Mouse (Mus musculus): ENCODE results near the gene Lrrc63. TPM values are rescaled to one million over a fixed set of nuclear protein-coding genes. Genes with fewer than 3 reads are reported as not detected.
"Not testable (repeated sequence)": the region's sequence is repeated elsewhere in the genome, so short reads cannot be mapped to it uniquely, and the experiment has no call there.

Lrrc63 gene
- polyA plus RNA-seq, 1 experiment from 2014 or later, result 0.19 TPM

DNA sequence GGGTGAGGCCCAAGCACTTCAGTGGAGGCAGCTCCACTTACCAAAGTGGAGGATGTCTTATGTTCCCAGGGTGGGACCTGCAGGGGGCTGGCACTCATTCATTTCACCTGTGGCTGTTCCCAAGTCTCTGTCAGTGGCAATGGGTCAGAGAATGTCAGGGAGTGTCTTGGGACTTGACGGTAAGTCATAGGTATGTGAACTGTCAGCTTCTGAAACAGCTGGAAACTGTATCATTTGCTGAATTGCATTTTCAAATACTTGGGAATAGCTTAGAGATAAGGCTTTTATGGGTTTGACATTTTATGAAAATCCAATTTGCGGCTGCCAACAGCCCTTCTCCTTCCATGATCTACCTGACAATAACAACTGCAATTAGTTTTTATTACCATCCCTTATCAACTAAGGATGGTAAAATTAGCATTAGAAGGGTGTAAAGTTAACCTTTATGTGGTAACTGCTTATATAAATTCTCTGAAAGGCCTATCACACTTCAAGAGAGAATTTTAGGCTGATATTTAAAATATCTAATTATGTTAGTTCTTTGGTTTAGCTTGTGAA lies 35.0 kb upstream of the Lrrc63 start:
- no peak overlapping the region for H3K4me2 ChIP-seq
- no peaks in the 10 kb centered on the region for H3K36me3 ChIP-seq (replicated peaks)
- 90% methylated on average over 2 of the region's 2 CpGs for WGBS
- no peak for ATAC-seq (ENCODE audit: low FRiP score)
- no peak overlapping the region for H3K9ac ChIP-seq
- no peaks in the 10 kb centered on the region for H3K4me1 ChIP-seq
- H3K9me3 ChIP-seq, result no peaks in the 10 kb centered on the region
- no peaks in the 10 kb centered on the region for H3K27me3 ChIP-seq
- H3K27ac ChIP-seq, result no peak overlapping the region
- no peak overlapping the region for H3K4me3 ChIP-seq (replicated peaks)

DNA sequence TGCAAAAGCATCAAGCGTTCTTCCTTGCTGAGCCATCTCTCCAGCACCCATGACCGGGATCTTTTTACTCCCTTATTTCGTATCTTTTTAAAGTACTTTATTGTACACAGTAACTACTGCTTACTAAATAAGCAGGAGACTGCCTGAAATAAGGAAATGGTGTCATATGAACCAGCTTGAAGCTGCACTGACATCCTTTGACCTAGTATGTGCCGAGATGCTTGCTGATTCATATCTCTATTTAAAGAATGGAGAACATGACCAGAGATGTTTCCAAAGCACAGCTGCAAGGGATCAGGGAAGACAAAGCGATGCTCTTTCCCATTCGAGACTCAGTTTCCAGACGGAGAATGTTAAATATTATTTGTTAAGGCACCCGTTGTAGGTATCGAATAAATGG lies 33.7 kb upstream of the Lrrc63 start:
- no peaks in the 10 kb centered on the region for H3K9me3 ChIP-seq
- no peaks in the 10 kb centered on the region for H3K36me3 ChIP-seq (replicated peaks)
- no peak overlapping the region for H3K4me3 ChIP-seq (replicated peaks)
- 93% methylated on average over 9 of the region's 9 CpGs for WGBS
- H3K27ac ChIP-seq, result no peak overlapping the region
- no peak for ATAC-seq (ENCODE audit: low FRiP score)
- no peaks in the 10 kb centered on the region for H3K4me1 ChIP-seq
- no peaks in the 10 kb centered on the region for H3K27me3 ChIP-seq
- H3K4me2 ChIP-seq, result no peak overlapping the region
- no peak overlapping the region for H3K9ac ChIP-seq

DNA sequence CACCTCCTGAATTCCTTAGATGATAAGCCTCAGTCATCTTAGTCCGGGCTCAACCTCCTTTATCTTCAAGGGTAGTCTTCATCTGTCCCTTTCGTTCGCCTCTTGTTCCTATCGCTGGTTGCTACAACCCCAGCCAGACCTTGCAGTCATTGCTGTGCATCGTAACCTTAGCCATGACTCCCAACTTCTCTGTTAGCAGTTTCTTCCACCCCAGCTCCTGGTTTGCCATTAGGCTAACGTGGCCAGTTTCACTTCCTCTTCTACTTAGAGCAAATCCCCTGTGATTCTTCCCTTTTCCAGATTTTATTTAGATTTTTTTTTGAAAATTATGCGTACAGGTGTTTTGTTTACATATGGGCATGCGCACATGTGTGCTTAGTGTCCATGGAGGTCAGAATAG lies 33.2 kb upstream of the Lrrc63 start:
- Histone ChIP-seq H3K9me3 (no peaks in the 10 kb centered on the region), H3K4me2 (no peak overlapping the region), H3K27ac (no peak overlapping the region), H3K4me1 (no peaks in the 10 kb centered on the region), H3K9ac (no peak overlapping the region), H3K27me3 (no peaks in the 10 kb centered on the region), H3K4me3 (replicated peaks) (no peak overlapping the region), H3K36me3 (replicated peaks) (no peaks in the 10 kb centered on the region)
- WGBS, result 91% methylated on average over 8 of the region's 8 CpGs
- no peak for ATAC-seq (ENCODE audit: low FRiP score)

DNA sequence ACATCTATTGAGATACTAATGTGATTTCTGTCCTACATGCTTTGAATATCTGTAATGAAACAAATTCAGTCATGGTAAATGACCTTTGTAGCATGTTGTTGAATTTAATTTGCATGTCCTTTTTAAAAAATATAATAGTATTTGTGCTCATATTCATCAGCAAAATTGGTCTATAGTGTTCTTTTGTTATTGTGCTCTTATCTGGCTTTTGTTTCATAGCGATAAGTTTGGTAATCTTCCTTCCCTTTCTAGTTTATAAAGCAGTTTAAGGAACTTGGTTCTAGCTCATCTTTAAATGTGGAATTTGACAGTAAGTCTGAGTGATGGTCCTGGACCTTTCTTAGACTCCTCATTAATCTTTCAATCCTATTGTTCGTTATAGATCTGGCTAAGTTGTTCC lies 28.7 kb upstream of the Lrrc63 start:
- Histone ChIP-seq H3K9me3 (no peaks in the 10 kb centered on the region), H3K27ac (no peak overlapping the region), H3K4me3 (replicated peaks) (no peak overlapping the region), H3K36me3 (replicated peaks) (no peaks in the 10 kb centered on the region), H3K4me2 (no peak overlapping the region), H3K27me3 (no peaks in the 10 kb centered on the region), H3K4me1 (no peaks in the 10 kb centered on the region), H3K9ac (no peak overlapping the region)
- ATAC-seq (ENCODE audit: low FRiP score), result no peak
- 93% methylated on average over 2 of the region's 2 CpGs for WGBS

DNA sequence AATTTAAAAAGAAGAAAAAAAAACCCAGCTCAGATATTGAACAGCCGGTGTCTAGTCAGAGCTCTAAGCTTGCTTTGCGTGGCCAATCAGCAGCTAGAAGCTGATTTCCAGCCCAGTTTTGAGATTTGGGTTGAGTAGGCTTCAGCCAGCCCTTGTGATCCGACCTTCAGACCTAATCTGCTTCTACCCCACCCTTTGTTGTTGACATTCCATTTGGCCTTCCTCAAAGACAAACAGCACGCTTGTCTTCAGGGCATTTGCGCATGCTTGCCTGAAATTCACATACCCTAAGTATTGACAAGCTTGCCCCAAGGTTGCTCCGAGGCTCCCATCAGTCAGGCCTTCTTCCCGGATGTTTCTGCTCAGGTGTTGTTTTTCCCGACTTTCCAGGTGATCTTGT lies 23.8 kb upstream of the Lrrc63 start:
- Histone ChIP-seq H3K9me3 (no peaks in the 10 kb centered on the region), H3K36me3 (replicated peaks) (no peaks in the 10 kb centered on the region), H3K4me3 (replicated peaks) (no peak overlapping the region), H3K27me3 (no peaks in the 10 kb centered on the region), H3K4me1 (no peaks in the 10 kb centered on the region), H3K4me2 (no peak overlapping the region), H3K27ac (no peak overlapping the region), H3K9ac (no peak overlapping the region)
- WGBS, result 87% methylated on average over 8 of the region's 8 CpGs
- ATAC-seq (ENCODE audit: low FRiP score), result no peak

DNA sequence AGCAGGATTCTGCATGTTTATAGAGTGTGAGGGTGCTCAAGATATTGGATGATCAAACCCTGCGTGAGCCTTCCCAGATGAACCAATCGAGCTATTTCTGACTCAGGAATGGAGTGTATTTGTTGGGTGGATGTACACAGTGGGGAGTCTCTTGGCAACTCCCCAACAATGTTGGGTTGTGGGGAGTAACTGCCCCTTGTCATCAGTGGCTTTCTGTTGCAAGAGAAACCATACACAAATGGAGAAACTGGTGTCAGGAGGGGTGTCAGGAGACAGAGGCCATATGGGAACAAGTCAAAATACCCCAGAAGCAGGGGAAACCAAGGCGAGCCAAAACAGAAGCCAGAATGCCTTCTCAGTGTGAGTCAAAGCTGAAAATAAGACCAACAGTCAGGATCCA lies 20.5 kb upstream of the Lrrc63 start:
- no peak overlapping the region for H3K27ac ChIP-seq
- 87% methylated on average over 3 of the region's 3 CpGs for WGBS
- H3K4me3 ChIP-seq (replicated peaks), result no peak overlapping the region
- H3K4me1 ChIP-seq, result no peaks in the 10 kb centered on the region
- no peaks in the 10 kb centered on the region for H3K9me3 ChIP-seq
- H3K4me2 ChIP-seq, result no peak overlapping the region
- H3K27me3 ChIP-seq, result no peaks in the 10 kb centered on the region
- H3K9ac ChIP-seq, result no peak overlapping the region
- H3K36me3 ChIP-seq (replicated peaks), result no peaks in the 10 kb centered on the region
- ATAC-seq (ENCODE audit: low FRiP score), result no peak

DNA sequence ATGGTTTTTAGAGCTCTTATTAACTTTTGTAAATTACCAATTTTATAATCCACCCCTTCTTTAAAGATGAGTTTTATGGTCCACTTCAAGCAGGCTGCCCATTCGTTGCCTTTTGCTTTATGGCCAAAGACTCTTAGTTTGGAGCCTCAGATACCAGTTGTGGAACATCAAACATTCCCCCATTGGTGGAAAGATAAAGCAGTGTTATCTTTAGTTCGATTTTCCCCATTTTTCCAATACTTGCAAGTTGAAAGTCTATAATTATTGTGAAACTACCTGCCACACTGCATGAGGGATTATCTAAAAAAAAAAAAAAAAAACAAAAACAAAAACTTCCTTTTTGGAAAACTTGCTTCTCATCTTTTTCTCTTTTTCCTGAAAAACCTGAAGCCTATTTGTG lies 20.0 kb upstream of the Lrrc63 start:
- ATAC-seq (ENCODE audit: low FRiP score), result no peak
- WGBS, result 79% methylated on average over 2 of the region's 2 CpGs
- Histone ChIP-seq H3K9me3 (no peaks in the 10 kb centered on the region), H3K27ac (no peak overlapping the region), H3K4me3 (replicated peaks) (no peak overlapping the region), H3K4me2 (no peak overlapping the region), H3K27me3 (no peaks in the 10 kb centered on the region), H3K36me3 (replicated peaks) (no peaks in the 10 kb centered on the region), H3K9ac (no peak overlapping the region), H3K4me1 (no peaks in the 10 kb centered on the region)

DNA sequence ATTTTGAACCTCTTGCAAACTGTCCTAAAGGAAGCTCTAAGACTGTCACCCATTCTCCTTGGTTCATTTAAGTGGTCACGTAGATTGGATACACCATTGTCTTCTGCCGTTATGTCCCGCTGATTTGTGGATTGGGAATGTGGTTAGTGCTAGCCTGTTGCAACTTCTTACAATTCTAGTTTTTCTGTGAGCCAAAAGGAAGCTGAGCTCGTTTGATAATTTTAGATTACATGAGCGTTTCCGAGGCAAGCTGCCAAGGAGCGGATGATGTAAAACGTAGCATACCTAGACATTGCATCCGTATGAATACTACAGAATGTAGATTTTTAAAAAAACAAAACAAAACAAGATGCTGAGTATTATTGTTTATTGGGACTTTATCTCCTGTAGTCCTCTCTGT lies 17.5 kb upstream of the Lrrc63 start:
- H3K4me3 ChIP-seq (replicated peaks), result no peak overlapping the region
- no peaks in the 10 kb centered on the region for H3K9me3 ChIP-seq
- no peaks in the 10 kb centered on the region for H3K27me3 ChIP-seq
- no peak for ATAC-seq (ENCODE audit: low FRiP score)
- H3K27ac ChIP-seq, result no peak overlapping the region
- H3K36me3 ChIP-seq (replicated peaks), result no peaks in the 10 kb centered on the region
- H3K4me1 ChIP-seq, result no peaks in the 10 kb centered on the region
- H3K4me2 ChIP-seq, result no peak overlapping the region
- no peak overlapping the region for H3K9ac ChIP-seq
- 89% methylated on average over 9 of the region's 9 CpGs for WGBS

DNA sequence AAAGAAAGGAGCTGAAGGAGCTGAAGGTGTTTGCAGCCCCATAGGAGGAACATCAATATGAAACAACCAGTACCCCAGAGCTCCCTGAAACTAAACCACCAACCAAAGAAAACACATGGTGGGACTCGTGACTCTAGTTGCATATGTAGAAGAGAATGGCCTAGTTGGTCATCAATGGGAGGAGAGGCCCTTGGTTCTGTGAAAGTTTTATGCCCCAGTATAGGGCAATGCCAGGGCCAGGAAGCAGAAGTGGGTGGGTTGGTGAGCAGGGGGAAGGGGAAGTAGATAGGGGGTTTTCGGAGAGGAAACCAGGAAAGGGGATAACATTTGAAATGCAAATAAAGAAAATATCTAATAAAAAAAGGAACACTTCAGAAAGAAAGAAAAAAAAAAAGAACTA lies 17.0 kb upstream of the Lrrc63 start:
- WGBS, result 85% methylated on average over 2 of the region's 2 CpGs

DNA sequence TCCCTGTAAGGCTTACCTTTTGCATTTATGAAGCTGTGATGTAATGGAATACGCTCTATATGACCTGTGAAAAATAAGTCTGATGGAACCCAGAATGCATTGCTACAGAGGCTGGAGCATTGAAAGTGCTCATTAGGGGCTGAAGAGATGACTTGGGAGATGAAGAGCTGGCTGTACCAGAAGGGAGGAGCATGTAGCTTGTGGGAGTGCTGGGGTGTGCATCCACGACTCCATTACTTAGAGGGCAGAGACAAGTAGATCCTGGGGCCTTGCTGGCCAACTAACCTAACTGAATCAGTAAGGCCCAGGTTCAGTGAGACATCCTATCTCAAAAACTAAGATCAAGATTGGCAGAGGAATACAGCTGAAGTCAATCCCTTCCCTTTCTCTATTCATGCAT lies 8.5 kb upstream of the Lrrc63 start:
- no peaks in the 10 kb centered on the region for H3K9me3 ChIP-seq
- no peak for ATAC-seq (ENCODE audit: low FRiP score)
- H3K9ac ChIP-seq, result no peak overlapping the region
- H3K4me1 ChIP-seq, result no peaks in the 10 kb centered on the region
- no peak overlapping the region for H3K4me3 ChIP-seq (replicated peaks)
- H3K36me3 ChIP-seq (replicated peaks), result no peaks in the 10 kb centered on the region
- H3K27me3 ChIP-seq, result no peaks in the 10 kb centered on the region
- 91% methylated on average over 2 of the region's 2 CpGs for WGBS
- H3K4me2 ChIP-seq, result no peak overlapping the region
- H3K27ac ChIP-seq, result no peak overlapping the region

More for the DNA sequence above, 17.0 kb upstream of the Lrrc63 start:
- ATAC-seq (ENCODE audit: low FRiP score); H3K4me1 ChIP-seq; H3K4me3 ChIP-seq (replicated peaks); H3K9ac ChIP-seq; H3K36me3 ChIP-seq (replicated peaks); H3K9me3 ChIP-seq; H3K4me2 ChIP-seq; H3K27ac ChIP-seq; H3K27me3 ChIP-seq: not testable (repeated sequence)

DNA sequence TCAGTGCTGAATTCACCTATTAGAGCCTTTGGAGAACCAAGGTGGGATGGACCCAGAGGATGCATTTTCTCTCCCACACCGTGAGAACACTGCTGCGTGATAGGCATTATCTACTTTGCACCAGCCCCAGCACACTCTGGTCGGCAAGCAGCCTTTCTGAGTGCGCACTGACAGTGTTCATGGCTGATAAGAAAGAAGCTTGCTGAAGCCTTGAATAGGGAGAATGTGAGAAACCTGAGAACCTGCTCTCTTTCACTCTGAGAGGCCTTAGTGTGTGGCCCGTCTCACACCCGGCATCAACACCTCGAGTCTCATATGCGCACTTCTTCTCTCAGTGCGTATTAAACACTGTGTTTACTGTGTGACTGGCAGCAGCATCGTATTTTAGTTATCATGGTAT lies 7.8 kb upstream of the Lrrc63 start:
- no peak overlapping the region for H3K4me3 ChIP-seq (replicated peaks)
- H3K4me2 ChIP-seq, result no peak overlapping the region
- WGBS, result 78% methylated on average over 10 of the region's 10 CpGs
- H3K27ac ChIP-seq, result no peak overlapping the region
- H3K36me3 ChIP-seq (replicated peaks), result no peaks in the 10 kb centered on the region
- no peaks in the 10 kb centered on the region for H3K9me3 ChIP-seq
- no peaks in the 10 kb centered on the region for H3K27me3 ChIP-seq
- no peaks in the 10 kb centered on the region for H3K4me1 ChIP-seq
- no peak for ATAC-seq (ENCODE audit: low FRiP score)
- no peak overlapping the region for H3K9ac ChIP-seq

DNA sequence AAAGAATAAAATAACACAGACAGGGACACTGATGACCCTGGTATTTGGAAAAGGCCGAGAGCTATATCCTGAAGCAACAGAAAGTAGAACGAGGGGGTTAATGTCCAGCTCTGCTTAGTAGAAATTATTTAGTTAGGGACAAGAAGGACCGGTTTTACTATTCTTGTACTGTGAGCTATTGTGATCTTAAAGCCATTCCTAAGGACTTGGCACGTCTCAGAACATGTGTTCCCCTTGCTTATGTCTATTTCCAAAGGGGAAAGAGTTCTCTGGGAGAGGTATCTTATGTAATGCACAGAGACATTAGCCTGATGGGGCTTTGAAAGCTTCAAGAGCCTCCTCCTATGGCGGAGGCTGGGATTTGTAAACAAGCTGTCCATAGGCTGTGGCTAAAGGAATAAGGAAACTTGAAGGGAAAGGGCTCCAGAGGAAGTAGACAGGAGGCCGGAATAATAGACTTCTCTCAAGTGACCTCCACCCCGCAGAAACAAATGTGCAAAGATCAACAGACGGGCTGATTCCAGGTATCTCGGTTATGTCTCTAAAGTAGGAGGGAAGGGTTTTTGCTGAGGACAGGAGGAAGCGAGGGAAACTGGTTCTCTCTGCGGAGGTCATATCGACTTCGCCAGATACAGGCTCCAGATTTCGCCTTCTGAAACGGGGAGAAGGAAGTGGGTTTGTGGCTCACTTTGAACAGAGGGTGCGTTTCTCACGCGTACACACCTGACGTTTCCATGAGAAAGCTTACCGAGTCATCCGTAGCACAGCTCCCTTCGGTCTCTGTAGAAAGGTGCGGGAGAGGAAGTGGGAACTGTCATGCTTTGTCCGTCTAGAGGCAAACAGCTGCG lies 5.7 kb upstream of the Lrrc63 start:
- no peak overlapping the region for H3K9ac ChIP-seq
- no peak overlapping the region for H3K4me2 ChIP-seq
- H3K27me3 ChIP-seq, result 0 out of 2 replicates have a peak, but pooled peaks cover under 1% of the 10 kb centered on the region
- H3K4me1 ChIP-seq, result peaks cover 1% of the 10 kb centered on the region; the same call in 1 of the 2 replicates
- ATAC-seq (ENCODE audit: low FRiP score), result no peak
- no peak overlapping the region for H3K4me3 ChIP-seq (replicated peaks)
- no peak overlapping the region for H3K27ac ChIP-seq
- 83% methylated on average over 25 of the region's 25 CpGs for WGBS
- no peaks in the 10 kb centered on the region for H3K9me3 ChIP-seq
- no peaks in the 10 kb centered on the region for H3K36me3 ChIP-seq (replicated peaks)

DNA sequence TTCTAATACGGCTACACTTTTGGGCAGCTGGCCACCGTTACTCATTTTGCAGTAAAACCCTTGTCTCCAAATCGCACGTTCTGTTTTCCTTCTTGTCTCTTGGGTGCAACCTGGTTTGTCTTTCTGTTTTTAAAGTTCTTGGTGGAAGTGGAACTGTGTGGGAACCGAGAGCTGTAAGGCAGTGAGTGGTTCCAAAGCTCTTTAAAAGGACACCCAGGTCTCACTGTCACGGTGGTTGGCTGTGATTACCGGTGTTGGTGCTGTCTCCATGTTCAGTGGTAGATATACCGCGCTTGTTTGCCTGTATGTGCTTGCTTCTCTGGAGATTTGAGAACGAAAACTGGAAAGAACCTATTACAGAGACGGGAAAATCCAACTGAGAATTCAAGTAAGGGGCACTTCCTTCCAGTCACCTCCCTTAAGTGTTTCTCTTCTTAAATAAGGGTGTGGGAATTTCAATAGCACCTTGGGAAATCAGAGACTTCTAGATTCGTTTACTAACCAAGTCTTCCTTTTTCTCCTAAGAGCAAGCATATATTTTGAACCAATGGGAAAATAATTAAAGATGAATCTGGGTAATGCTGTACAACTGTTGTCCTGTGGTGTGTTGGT lies 749 bp upstream of the Lrrc63 start:
- peak overlapping the region; percentile 81 for H3K4me2 ChIP-seq
- H3K4me1 ChIP-seq, result peaks cover 4% of the 10 kb centered on the region; the same call in 1 of the 2 replicates
- no peak overlapping the region for H3K9ac ChIP-seq
- H3K4me3 ChIP-seq (replicated peaks), result peak overlapping the region; percentile 59
- no peaks in the 10 kb centered on the region for H3K36me3 ChIP-seq (replicated peaks)
- no peak for ATAC-seq (ENCODE audit: low FRiP score)
- no peak overlapping the region for H3K27ac ChIP-seq
- no peaks in the 10 kb centered on the region for H3K9me3 ChIP-seq
- 0 out of 2 replicates have a peak, but pooled peaks cover 3% of the 10 kb centered on the region for H3K27me3 ChIP-seq
- 3% methylated on average over 12 of the region's 12 CpGs for WGBS

Data from forebrain, embryonic 12.5 days (tissue).